Mouse (Mus musculus) embryonic stem cell, embryonic (primary cell): ENCODE results near the gene Ciz1.

Source experiments
- CTCF ChIA-PET, 4 experiments: fragments of 300-600 bp in 2 of 4; fragments of 350-600 bp in 2 of 4; sonication (Branson Sonifier 250); formaldehyde crosslinking; loops; one replicate each; lab custom pipeline; 2022; ENCODE audit warnings: inconsistent platforms in 2 of 4; lab: Charles Lee
- POLR2A ChIA-PET, 4 experiments: fragments of 300-600 bp in 2 of 4; fragments of 350-600 bp in 2 of 4; sonication (Branson Sonifier 250); formaldehyde crosslinking; loops; one replicate each; lab custom pipeline; 2022; ENCODE audit warnings: antibody characterized with exemption in 4 of 4, inconsistent platforms in 1 of 4; lab: Charles Lee

Gene Ciz1

DNA sequence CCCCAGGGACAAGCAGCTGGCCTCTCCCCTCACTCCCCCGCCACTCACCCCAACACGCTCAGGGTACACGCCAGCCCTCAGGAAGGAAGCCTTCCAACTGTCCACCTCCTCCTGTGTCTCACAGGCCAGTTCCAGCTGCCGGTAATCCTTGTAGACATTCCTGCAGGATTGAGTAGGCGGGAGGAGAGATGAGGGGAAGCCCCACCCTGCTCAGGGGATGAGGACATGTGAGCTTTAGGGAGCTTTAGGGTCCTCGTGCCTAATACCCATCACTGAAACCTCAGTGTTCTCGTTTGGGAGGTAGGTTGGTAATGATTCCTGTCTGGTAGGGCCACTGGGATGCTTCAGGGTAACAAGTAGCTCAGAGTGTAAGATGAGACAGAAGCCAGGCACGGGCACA, 36.4 kb upstream of the Ciz1 start:
- POLR2A ChIA-PET: interaction anchor here in 3 of 4 experiments (0.6 to 3.6 kb wide), 6 partner anchors 12 to 359 kb away, joined by 3 to 14 read pairs (median 3); no protein-coding TSS in a partner anchor
- CTCF ChIA-PET: interaction anchor here in 2 of 4 experiments (0.5 to 1.1 kb wide), 4 partner anchors 11 to 171 kb away, joined by 3 to 5 read pairs (median 4); no protein-coding TSS in a partner anchor

- ChIA-PET POLR2A (interaction anchor here in 2 of 4 experiments (0.6 to 1.5 kb wide), 4 partner anchors 13 to 198 kb away, joined by 3 to 9 read pairs (median 4); no protein-coding TSS in a partner anchor), CTCF (interaction anchor here in 2 of 4 experiments (0.8 to 1.9 kb wide), 5 partner anchors 9 to 597 kb away, joined by 3 to 6 read pairs (median 5); no protein-coding TSS in a partner anchor)
Measured at GRCm38 (mm10) chr2:32316887-32317656, 35.1 kb upstream of the Ciz1 start.

DNA sequence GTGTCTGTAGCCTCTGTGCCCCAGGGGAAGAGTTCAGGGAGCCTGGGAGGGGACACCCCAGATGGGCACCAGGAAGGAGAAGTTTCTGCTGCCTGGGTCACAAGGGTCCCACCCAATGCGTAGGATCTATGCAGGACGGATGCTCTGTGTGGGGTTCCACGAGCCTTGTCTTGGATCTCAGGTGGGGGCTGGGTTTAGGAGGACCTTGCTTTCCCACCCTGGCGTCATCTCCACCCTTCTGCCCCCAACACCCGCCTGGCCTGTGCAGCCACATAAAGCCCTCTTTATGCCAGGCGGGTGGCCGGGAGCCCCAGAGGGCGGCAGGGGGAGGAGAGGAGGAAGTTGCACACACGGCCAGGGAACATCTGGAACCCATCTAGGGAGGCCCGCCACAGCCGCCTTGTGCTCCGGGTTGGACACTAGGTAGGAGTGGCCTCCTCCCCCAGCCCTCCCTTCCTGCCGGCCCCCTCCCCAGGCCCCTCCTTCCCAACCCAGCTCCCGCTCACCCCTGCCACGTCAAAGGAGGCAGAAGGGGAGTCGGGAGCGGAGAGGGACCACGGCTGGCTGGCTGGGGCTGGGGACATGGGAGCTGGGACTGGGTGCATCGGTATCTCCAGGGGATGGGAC, 34.2 kb upstream of the Ciz1 start:
- POLR2A ChIA-PET: interaction anchor here in 1 of 4 experiments (1.0 kb wide), 1 partner anchor 11 kb away, joined by 3 read pairs; no protein-coding TSS in a partner anchor
- CTCF ChIA-PET: interaction anchor here in 3 of 4 experiments (0.6 to 1.9 kb wide), 9 partner anchors 10 to 171 kb away, joined by 3 to 10 read pairs (median 3); partner anchors contain the start of gene Pomt1 (in 1 of the 3)

GRCm38 (mm10) chr2:32318709-32319585, 33.2 kb upstream of the Ciz1 start:
- CTCF ChIA-PET: interaction anchor here in 3 of 4 experiments (0.6 to 1.8 kb wide), 11 partner anchors 11 to 835 kb away, joined by 3 to 10 read pairs (median 5); partner anchors contain the start of gene Pomt1 (in 1 of the 3)
- POLR2A ChIA-PET: interaction anchor here in 2 of 4 experiments (0.5 to 1.0 kb wide), 3 partner anchors 10 to 745 kb away, joined by 3 read pairs; no protein-coding TSS in a partner anchor

DNA sequence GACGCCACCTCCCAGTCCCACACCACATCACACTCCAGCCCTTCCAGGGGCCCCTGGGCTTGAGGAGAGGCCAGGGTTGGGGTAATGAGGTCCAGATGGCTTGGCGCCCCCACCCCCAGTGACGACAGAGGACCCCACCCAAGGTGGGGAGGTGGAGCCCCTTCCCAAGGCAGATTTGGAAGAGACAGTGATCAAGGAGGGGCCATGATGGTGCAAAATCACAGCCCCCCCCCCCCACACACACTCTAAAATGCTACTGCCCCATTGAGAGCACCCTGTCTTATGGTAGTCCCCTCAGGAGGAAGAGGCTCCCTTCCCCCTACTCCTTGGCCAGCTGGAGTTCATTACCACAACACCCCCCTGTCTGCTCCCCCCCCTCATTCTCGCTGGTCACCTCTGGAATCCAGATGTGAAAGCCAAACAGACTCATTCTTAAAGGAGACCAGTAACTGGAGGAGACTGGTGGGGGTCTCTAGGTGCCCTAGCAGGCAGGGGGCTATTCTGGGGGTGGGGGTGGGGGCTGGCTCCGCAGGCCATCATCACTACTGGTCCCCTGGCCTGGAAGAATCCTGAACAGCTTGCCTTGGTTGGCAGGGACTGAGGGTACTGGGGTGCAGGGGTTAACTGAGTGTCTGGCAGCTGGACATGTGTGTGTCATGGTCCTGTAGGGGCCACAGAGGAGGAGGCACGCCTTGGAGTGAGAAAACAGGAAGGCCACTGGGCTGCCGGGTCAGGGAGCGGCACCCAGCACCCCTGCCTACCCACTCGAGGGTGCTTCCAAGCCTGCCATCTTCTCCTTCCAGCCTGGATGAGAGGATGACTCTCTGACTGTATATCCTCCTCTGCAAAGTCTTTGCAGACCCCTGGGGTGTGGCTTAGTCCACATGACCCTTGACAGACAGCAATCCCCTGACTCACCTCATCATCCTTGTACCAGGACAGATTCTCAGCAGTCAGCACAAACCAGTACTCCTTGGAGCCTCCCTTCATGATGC, 32.2 kb upstream of the Ciz1 start:
- POLR2A ChIA-PET: interaction anchor here in 3 of 4 experiments (0.5 to 0.7 kb wide), 3 partner anchors 59 to 746 kb away, joined by 3 read pairs; no protein-coding TSS in a partner anchor
- CTCF ChIA-PET: interaction anchor here (0.6 to 1.8 kb wide), 7 partner anchors 12 to 266 kb away, joined by 3 to 10 read pairs (median 5); no protein-coding TSS in a partner anchor

GRCm38 (mm10) chr2:32320721-32321120, 31.4 kb upstream of the Ciz1 start:
- ChIA-PET POLR2A (interaction anchor here in 1 of 4 experiments (1.6 kb wide), 1 partner anchor 8 kb away, joined by 8 read pairs; no protein-coding TSS in a partner anchor), CTCF (interaction anchor here in 2 of 4 experiments (0.6 to 0.7 kb wide), 3 partner anchors 11 to 121 kb away, joined by 3 to 4 read pairs (median 3); partner anchors contain the start of gene Ciz1 (in 1 of the 2))

DNA sequence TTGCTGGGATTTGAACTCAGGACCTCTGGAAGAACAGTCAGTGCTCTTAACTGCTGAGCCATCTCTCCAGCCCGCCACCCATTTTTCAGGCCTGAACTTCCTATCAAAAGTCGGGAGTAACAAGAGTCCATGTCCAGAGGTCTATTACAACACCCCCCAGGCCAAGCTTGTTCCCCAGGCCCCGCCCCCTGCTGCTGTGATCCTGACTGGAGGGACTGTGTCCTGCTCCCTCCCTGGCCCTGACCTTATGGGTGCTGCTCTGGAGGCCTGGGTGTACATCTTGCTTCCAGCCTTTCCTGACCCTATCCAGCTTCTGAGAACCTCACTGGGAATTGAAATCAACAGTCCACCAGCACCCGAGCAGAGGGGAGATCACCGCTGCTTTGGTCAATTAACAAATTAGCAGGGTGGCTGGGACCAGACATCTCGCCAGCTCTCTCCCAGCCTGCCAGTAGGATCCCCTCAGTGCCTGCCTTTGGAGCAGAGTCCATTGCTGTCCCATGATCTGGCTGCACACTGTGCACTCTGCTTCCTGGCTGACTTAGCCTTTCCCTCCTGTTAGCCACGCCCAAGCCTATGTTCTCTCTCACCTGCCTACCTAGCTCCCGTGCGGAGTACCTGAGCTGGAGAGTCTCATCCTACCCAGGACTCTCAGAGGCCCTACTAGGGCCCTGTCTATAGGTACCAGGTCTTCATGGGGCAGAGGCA, 30.4 kb upstream of the Ciz1 start:
- CTCF ChIA-PET: interaction anchor here in 2 of 4 experiments (0.7 kb wide), 2 partner anchors 14 to 18 kb away, joined by 3 read pairs; no protein-coding TSS in a partner anchor
- POLR2A ChIA-PET: interaction anchor here in 2 of 4 experiments (0.8 to 1.6 kb wide), 2 partner anchors 9 to 14 kb away, joined by 3 to 8 read pairs; no protein-coding TSS in a partner anchor

- POLR2A ChIA-PET: interaction anchor here in 2 of 4 experiments (0.6 to 1.8 kb wide), 2 partner anchors 10 to 369 kb away, joined by 3 to 5 read pairs; no protein-coding TSS in a partner anchor
- CTCF ChIA-PET: interaction anchor here in 3 of 4 experiments (0.5 to 1.8 kb wide), 6 partner anchors 18 to 372 kb away, joined by 3 to 5 read pairs (median 3); no protein-coding TSS in a partner anchor
Measured at GRCm38 (mm10) chr2:32322754-32323741, 29.1 kb upstream of the Ciz1 start.

DNA sequence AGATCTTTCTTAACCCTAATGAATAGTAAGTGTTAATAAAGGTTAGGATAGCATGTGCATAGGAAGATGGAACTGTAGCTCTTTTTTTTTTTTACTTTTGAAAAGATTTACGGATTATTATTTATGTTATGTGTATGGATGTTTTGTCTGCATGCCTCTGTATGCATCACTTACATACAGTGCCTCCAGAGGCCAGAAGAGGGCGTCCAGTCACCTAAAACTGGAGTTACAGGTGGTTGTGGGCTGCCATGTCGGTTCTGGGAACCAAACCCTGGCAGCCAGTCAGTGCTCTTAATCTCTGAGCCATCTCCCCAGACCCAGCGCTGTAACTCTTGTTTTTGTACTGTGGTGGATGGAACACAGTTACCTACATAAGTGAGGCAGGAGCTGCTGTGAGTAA, 27.8 kb upstream of the Ciz1 start:
- POLR2A ChIA-PET: interaction anchor here (0.6 to 1.8 kb wide), 6 partner anchors 12 to 325 kb away, joined by 3 to 5 read pairs (median 3); no protein-coding TSS in a partner anchor
- CTCF ChIA-PET: interaction anchor here (0.5 to 2.2 kb wide), 10 partner anchors 16 to 319 kb away, joined by 3 to 7 read pairs (median 4); no protein-coding TSS in a partner anchor

- POLR2A ChIA-PET: interaction anchor here in 3 of 4 experiments (0.7 to 1.3 kb wide), 3 partner anchors 80 to 166 kb away, joined by 3 read pairs; no protein-coding TSS in a partner anchor
- CTCF ChIA-PET: interaction anchor here in 3 of 4 experiments (0.6 to 2.2 kb wide), 4 partner anchors 10 to 497 kb away, joined by 3 to 7 read pairs (median 3); no protein-coding TSS in a partner anchor
Measured at GRCm38 (mm10) chr2:32325342-32325741, 26.8 kb upstream of the Ciz1 start.

- ChIA-PET POLR2A (interaction anchor here in 1 of 4 experiments (3.1 kb wide), 1 partner anchor 14 kb away, joined by 10 read pairs; no protein-coding TSS in a partner anchor), CTCF (interaction anchor here in 1 of 4 experiments (1.4 kb wide), 1 partner anchor 20 kb away, joined by 4 read pairs; no protein-coding TSS in a partner anchor)
Measured at GRCm38 (mm10) chr2:32327200-32327599, 24.9 kb upstream of the Ciz1 start.

- ChIA-PET POLR2A (interaction anchor here in 2 of 4 experiments (0.8 to 3.1 kb wide), 5 partner anchors 11 to 22 kb away, joined by 3 to 10 read pairs (median 6); no protein-coding TSS in a partner anchor), CTCF (interaction anchor here (0.6 to 2.3 kb wide), 9 partner anchors 21 to 154 kb away, joined by 3 to 9 read pairs (median 4); no protein-coding TSS in a partner anchor)
Measured at GRCm38 (mm10) chr2:32328911-32329460, 23.1 kb upstream of the Ciz1 start.

GRCm38 (mm10) chr2:32329531-32329930, 22.6 kb upstream of the Ciz1 start:
- ChIA-PET CTCF (interaction anchor here (0.6 to 2.3 kb wide), 11 partner anchors 22 to 428 kb away, joined by 3 to 9 read pairs (median 4); partner anchors contain the start of gene Tor2a (in 1 of the 4)), POLR2A (interaction anchor here in 3 of 4 experiments (0.6 to 3.1 kb wide), 7 partner anchors 11 to 520 kb away, joined by 3 to 10 read pairs (median 3); no protein-coding TSS in a partner anchor)
